Mouse (Mus musculus) layer of hippocampus, adult 18-20 months (tissue): ENCODE measurements around the gene Acin1. TPM values are rescaled to one million over a fixed set of nuclear protein-coding genes. Genes with fewer than 3 reads are reported as not detected.
"Not testable (repeated sequence)": the region's sequence is repeated elsewhere in the genome, so short reads cannot be mapped to it uniquely, and the experiment has no call there.

Source experiments
- DNase-seq, 2 experiments: peaks; one replicate each; pipeline ENCODE4 v3.0.0; 2022; ENCODE audit warnings: low spot score in 2 of 2
- total RNA-seq, 2 experiments: library from RNA; stranded (reverse); gene quantifications; 2 replicates each; pipeline ENCODE4 v1.2.3; 2021

The Acin1 gene
- total RNA-seq, 2 experiments from 2014 or later: 196 to 207 TPM

DNA sequence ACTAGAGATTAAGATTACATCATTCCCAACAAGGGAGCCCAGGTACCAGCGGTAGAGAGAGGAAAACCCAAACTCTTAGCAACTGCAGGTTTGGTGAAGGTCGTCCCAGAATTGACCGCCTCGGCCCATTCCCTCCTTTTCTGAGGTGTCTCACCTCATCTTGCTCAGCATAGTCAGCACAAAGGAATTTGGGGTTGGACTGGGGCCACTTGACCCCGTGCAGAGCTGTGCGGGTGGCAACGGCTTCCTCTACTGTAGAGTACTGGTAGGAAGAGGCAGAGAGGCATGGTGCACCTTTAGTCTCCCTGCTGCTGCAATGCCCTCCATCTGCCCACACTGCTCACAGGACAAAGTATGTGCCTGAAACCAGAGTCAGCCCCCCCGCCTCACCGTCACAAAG is 42.4 kb downstream of the Acin1 start:
- DNase-seq: no peak

GRCm38 (mm10) chr14:54643011-54643410 is 43.7 kb downstream of the Acin1 start:
- no peak for DNase-seq

DNA sequence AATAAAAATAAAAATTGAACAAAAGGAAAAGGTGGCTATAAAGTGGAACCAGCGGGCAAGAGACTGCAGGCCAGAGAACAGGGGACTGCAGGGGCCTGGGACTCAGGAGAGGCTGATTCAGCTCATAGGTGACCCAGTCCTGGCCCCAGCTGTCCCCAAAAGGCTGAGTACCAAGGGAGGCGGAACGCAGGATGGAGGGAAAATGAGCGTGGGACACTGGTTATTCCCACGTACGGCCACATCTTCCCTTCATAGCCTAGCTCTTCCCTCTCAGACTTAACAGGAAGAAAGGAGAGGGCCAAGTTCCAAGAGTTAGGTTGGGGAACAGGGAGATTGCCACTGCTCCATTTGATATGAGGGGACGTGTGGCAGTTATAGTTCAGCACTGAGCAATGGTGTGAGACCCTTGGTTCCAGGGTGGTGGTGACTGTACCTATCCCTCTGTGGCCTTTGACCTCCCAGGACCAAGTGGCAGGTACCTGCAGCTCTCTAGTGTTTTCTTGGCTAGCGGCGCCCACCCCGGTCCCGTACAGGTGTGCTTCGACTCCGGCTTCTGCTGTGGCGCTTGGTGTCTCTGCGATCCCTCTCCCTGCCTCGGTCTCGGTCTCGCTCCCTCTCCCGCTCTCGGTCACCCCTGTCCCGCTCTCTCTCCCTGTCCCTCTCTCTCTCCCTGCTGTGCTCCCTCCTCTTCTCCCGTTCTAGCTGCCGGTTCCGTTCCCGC is 44.3 kb downstream of the Acin1 start:
- DNase-seq: no peak

DNA sequence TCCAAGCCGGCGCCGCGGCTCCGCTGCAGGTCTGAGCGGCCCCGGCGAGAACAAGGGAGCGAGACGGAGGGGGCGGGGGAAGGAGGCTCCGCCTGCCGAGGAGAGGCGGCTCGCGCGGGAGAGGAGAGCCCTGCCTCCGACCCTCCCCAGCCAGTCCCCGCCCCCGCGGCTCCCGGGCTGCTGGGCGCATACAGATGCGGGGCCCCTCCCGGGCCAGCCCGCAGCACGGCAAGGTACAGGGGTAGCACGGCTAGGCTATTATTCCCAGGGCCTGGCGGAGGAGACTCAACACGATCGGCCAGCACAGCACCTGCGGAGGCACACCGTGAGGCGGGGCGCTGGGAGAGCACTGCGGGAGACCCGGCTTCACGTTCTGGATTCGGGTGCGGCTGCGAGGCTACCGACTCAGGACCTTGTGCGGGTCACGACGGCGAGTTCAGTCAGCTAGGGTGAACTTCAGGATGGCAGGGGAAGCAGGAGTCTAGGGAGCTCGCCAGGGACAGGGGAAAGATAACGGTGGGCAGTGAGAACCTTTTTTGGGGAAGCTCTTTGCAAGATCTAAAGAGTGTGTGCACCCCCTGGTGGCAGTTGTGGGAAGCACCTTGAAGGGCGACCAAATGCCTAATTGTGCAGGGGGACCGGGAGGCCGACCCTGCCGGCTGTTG is 45.3 kb downstream of the Acin1 start, which contains the start of gene Cdh24:
Cdh24 (minus strand) TSS at position 60 of the 665 bp plus-strand sequence.
- peak; percentile 86 to 90 for DNase-seq

- no peak for DNase-seq
Observed at GRCm38 (mm10) chr14:54640946-54641304, 45.8 kb downstream of the Acin1 start, which contains the start of gene Gm17606. Gene Gm17606, plus strand, starts transcription at chr14:54640952.

GRCm38 (mm10) chr14:54640121-54640520 is 46.6 kb downstream of the Acin1 start:
- no peak for DNase-seq

GRCm38 (mm10) chr14:54638210-54638609 is 48.5 kb downstream of the Acin1 start:
- peak in 1 of 2 experiments; percentile 50 for DNase-seq

DNA sequence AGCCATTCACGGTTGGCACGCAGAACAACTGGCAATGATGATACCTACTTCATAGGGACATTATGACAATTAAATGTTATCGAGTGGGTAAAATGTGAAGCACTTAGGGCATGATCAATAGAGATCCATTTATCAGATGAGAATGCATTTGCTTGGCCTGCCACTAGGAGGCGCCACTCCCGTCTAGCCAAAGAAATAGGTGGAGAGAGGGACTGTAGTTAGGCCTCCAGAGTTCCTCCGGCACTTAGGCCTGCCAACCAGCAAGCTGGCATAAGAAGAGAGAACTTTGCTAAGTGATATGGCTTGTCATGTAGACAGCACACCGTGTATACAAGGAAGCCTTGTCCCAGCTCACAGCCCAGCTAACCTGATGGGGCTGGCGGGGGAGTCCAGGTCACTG is 49.8 kb downstream of the Acin1 start:
- DNase-seq: peak in 1 of 2 experiments; percentile 60

DNA sequence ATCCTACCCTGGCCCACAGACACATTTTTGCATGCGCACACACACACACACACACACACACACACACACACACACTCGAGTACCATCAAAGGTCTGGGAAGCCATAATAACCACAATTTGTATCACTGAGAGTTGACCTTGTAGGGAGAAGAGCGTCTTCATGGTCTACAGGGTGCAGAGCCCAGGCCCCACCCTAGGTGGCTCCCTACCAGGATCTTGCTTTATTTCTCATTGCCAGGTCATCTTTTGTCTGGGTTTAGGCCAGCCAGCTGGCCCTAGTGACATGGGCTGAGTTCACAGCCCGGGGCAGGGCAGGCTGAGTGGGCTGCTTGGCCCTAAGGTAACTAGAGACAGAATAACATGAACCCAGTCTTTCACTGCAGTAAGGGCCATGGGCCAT is 52.5 kb downstream of the Acin1 start:
- no peak for DNase-seq

DNA sequence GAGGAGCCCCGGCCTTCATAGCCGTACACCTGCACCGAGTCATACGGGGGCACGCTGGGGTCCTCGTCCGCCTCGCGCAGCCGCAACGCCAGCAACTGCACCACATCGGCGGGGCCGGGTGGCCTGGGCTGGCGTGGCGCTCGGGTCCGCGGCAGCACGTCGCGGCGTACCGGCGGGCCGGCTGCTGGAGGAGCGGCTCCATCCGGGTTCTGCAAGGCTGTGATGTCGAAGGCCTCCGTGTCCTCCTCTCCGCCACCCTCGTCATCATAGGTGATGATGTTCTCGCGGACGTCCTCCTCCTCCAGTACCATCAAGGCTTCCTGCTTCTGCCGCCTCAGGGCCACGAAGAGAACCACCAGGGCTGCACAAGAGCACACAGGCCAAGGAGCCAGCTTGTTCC is 54.5 kb downstream of the Acin1 start:
- no peak for DNase-seq

GRCm38 (mm10) chr14:54631240-54631599 is 55.5 kb downstream of the Acin1 start:
- DNase-seq: no peak

- no peak for DNase-seq
Observed at GRCm38 (mm10) chr14:54630583-54631239, 56.0 kb downstream of the Acin1 start.

DNA sequence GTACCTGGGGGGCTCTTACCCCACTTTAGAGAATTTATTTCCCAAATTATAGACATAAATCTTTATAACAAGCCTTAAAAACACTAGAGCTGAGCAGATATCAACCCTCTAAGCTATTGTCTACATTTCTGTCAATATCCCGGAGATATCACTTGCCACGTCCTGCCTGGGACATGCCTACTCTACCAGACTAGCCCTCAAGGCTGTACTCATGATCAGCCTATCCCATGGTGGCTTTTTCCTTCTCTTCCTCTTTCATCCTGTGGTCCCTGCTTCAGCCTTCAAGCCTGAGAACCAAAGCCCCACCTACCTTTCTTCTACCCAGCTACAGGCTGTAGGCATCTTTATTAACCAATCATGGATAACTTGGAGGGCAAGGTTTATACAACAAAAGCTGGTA is 56.9 kb downstream of the Acin1 start:
- no peak for DNase-seq

DNA sequence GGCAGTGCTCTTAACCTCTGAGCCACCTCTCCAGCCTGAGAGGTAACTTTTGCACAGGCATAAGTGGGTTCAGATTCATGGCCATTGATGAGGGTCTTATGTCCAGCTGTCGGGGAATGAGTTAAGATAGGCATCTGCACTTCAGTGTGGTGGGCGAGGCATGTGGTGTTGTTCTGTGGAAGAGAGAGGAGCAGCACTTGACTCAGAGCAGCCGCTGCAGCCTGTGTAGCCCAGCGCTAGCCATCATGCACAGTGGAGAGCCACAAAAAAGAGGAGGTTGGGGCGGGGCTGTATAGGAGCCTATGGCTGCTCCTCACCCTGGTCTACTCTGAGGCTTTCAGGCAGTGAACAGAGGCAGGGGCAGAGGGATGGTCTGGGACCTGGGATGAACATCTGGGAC is 58.6 kb downstream of the Acin1 start:
- DNase-seq: no peak

- DNase-seq: no peak
Observed at GRCm38 (mm10) chr14:54624976-54625375, 61.8 kb downstream of the Acin1 start.

DNA sequence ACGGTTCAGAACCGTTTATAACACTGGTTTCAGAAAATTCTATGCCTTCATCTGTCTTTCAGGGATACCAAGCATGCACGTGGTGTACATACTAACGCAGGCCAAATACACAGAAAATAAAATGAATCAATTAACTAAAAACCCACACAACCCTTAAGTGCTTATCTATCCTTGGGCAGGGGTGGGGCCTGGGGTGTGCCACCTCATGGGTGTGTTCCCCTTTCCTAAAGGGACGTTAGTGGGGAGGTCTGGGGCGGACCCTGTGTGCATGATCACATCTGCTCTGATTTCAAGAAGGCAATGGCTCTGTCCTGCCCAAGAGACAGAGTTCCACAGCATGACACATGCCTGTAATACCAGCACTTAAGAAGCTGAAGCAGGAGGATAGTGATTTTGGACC is 63.4 kb downstream of the Acin1 start:
- DNase-seq: no peak

DNA sequence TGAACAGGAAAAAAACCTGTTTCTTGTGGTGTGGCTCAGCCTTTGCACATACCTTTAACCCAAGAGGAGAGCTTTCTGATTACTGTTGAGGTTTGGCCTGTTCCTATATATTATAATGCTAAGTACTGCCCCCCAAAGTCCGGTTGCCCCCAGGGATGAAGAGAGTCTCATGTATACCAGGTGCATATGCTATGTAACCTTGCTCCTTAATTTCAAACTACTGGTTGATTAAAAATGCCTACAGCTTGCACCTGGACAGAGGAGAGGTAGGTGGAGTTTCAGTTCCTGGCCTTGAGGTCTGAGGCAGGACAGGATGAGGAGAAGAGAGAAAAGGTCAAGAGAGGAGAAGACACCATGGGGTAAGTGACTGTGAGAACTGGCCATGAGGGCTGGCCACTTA is 65.6 kb downstream of the Acin1 start, which contains the start of gene Psmb11:
Psmb11 (plus strand) TSS at position 301 of the 400 bp plus-strand sequence.
- DNase-seq: no peak

GRCm38 (mm10) chr14:54617897-54618365 is 68.8 kb downstream of the Acin1 start, which contains the start of gene Psmb5:
Gene Psmb5, minus strand, starts transcription at chr14:54618022.
- DNase-seq: peak; percentile 84 to 93

GRCm38 (mm10) chr14:54617152-54617896 is 69.4 kb downstream of the Acin1 start:
- no peak for DNase-seq

- no peak for DNase-seq
Observed at GRCm38 (mm10) chr14:54616226-54616825, 70.4 kb downstream of the Acin1 start.

GRCm38 (mm10) chr14:54614130-54614529 is 72.6 kb downstream of the Acin1 start:
- not testable (repeated sequence) for DNase-seq
